Mouse (Mus musculus) heart, embryonic 13.5 days (tissue): ENCODE measurements around the gene Klk9. TPM values are rescaled to one million over a fixed set of nuclear protein-coding genes. Genes with fewer than 3 reads are reported as not detected.

Experiments used
- ATAC-seq: fragments of 200-750 bp; cut with Nextera tagmentation; 2 replicates; pipeline ENCODE4 v1.8.0; 2017; ENCODE audit warnings: moderate TSS enrichment; ENCODE audit not compliant: insufficient number of reproducible peaks, low FRiP score, low TSS enrichment; ENCODE audit errors: extremely low read depth
- H3K27ac ChIP-seq: fragments of 300-500 bp; sonication (generic); replicated peaks from 2 replicates; pipeline ENCODE4 v1.5.1; 2015; ENCODE audit warnings: moderate library complexity, mild to moderate bottlenecking, inconsistent platforms
- H3K27me3 ChIP-seq: fragments of 300-500 bp; sonication (generic); replicated peaks from 2 replicates; pipeline ENCODE4 v1.6.1; 2015; ENCODE audit warnings: mild to moderate bottlenecking, inconsistent platforms
- H3K36me3 ChIP-seq: fragments of 300-500 bp; sonication (generic); 2 replicates; pipeline ENCODE4 v1.6.1; 2015; ENCODE audit warnings: mild to moderate bottlenecking, inconsistent platforms
- H3K4me1 ChIP-seq: fragments of 300-500 bp; sonication (generic); 2 replicates; pipeline ENCODE4 v1.6.1; 2015; ENCODE audit warnings: inconsistent platforms
- H3K4me2 ChIP-seq: fragments of 300-500 bp; sonication (generic); 2 replicates; pipeline ENCODE4 v1.6.1; 2015; ENCODE audit warnings: inconsistent platforms, mild to moderate bottlenecking, moderate library complexity
- H3K4me3 ChIP-seq: fragments of 300-500 bp; sonication (generic); 2 replicates; pipeline ENCODE4 v1.5.1; 2015; ENCODE audit warnings: moderate library complexity, mild to moderate bottlenecking, inconsistent platforms
- H3K9ac ChIP-seq: fragments of 300-500 bp; sonication (generic); 2 replicates; pipeline ENCODE4 v1.6.1; 2015; ENCODE audit warnings: inconsistent platforms, mild to moderate bottlenecking, moderate library complexity
- H3K9me3 ChIP-seq: fragments of 300-500 bp; sonication (generic); 2 replicates; pipeline ENCODE4 v1.6.1; 2016; ENCODE audit warnings: inconsistent platforms
- WGBS: fragments of 180-500 bp; shearing (Covaris S2); methylation state at CpG from one replicate; pipeline ENCODE4 v1.1.7; 2015; ENCODE audit warnings: mixed read lengths; 5-methylcytosine and 5-hydroxymethylcytosine counted together
- polyA plus RNA-seq: library from polyadenylated mRNA; unstranded; fragments of >200 nt; fragmentation: Nextera tagmentation; extraction: Ambion mirVana; gene quantifications from 2 replicates; pipeline ENCODE4 v1.2.1, GENCODE M21; 2015

The Klk9 gene
- polyA plus RNA-seq, 1 experiment from 2014 or later, result 0.25 TPM

DNA sequence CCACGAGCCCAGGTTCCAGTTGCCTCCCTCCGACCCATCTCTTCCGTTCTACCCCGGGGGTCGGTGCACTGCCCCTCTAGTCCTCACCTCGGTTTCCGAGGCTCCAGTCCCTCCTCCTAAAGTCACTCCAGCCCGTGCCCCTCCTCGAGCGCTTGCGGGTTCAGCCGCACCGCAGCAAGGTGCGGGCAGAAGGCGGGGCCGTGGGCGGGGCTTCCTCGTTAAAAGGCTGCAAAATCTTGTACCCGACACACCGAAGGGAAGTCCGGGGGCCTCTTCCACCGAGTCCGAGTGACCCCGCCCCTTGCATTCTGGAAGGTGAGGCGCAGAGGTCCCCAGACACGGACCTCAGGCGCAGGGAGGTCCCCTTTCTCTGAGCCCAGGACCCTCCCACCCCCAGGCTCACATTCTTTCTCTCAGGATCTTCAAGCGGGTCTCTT, 5.7 kb downstream of the Klk9 start, which contains the start of gene Klk8:
TSS of gene Klk8 (plus strand) at position 245 of the 437 bp plus-strand sequence.
- peaks cover 17% of the 10 kb centered on the region for H3K4me1 ChIP-seq
- H3K9ac ChIP-seq, result peak within 1 kb of the TSS; percentile 76
- no peak within 1 kb of the TSS for H3K27ac ChIP-seq
- H3K9me3 ChIP-seq, result no peaks in the 10 kb centered on the region
- peak within 1 kb of the TSS; percentile 83 for H3K4me2 ChIP-seq
- H3K36me3 ChIP-seq, result no peaks in the 10 kb centered on the region; the same call in 1 of the 2 replicates
- WGBS, result 1% methylated on average over 28 of the region's 28 CpGs
- H3K4me3 ChIP-seq, result peak within 1 kb of the TSS; percentile 59
- no peak for ATAC-seq
- peaks cover 50% of the 10 kb centered on the region for H3K27me3 ChIP-seq

DNA sequence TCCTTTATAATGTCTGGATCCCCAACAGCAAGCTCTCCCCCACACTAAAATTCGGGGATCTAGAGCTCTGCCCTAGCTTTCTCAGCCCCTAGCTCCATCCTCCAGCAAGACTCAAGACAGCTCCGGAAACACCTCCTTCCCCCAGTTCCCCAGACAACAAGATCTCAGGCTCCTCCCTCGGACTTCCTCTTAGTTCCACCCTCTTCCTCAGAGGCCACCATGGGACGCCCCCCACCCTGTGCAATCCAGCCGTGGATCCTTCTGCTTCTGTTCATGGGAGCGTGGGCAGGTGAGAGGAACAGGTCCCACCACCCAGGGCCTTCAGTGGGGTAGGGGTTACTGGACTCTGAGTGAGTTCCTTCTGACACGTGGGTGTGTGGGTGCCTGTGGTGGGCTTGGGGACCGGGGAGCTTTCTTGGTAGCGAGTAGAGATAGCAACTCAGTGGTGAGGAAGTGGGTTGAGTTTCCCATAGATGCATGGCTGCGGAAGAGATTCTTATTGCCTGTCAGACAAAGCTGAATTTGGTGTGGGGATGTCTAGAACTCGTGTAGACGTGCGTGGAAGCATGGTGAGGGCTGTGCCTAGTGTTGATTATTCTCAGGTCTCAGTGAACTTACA, 6.3 kb downstream of the Klk9 start:
- Histone ChIP-seq H3K9me3 (no peaks in the 10 kb centered on the region), H3K9ac (peak overlapping the region; percentile 76; the same call in 1 of the 2 replicates), H3K27ac (no peak overlapping the region), H3K4me1 (peaks cover 17% of the 10 kb centered on the region), H3K27me3 (peaks cover 50% of the 10 kb centered on the region), H3K4me3 (peak overlapping the region; percentile 59), H3K36me3 (no peaks in the 10 kb centered on the region; the same call in 1 of the 2 replicates), H3K4me2 (peak overlapping the region; percentile 83)
- ATAC-seq, result peak; percentile 44; the same call in 1 of the 2 replicates
- WGBS, result 32% methylated on average over 13 of the region's 13 CpGs

DNA sequence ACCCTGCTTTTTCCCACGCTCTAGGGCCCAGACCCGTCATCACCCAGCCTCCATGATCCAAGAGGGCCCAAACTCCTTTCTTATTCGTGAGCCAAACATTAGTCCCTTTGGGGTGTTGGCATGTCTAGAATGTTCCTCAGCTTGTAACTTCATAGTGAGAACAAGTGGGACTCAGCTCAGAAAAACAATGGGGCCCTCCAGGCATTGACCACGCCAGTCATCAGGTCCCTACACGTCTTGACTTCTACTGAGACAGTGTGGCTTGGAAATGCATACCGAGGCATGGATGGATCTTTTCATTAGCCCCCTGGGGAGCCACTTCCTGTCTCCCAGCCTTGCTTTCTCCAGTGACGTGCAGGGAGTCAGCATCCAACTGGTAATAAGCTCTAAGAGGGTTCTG, 8.2 kb downstream of the Klk9 start:
- Histone ChIP-seq H3K27me3 (peaks cover 43% of the 10 kb centered on the region), H3K27ac (no peak overlapping the region), H3K4me1 (peaks cover 17% of the 10 kb centered on the region), H3K4me2 (no peak overlapping the region), H3K4me3 (no peak overlapping the region), H3K9me3 (no peaks in the 10 kb centered on the region), H3K36me3 (no peaks in the 10 kb centered on the region; the same call in 1 of the 2 replicates), H3K9ac (no peak overlapping the region)
- no peak for ATAC-seq
- WGBS, result 63% methylated on average over 7 of the region's 7 CpGs

- Histone ChIP-seq H3K4me1 (no peaks in the 10 kb centered on the region), H3K36me3 (no peaks in the 10 kb centered on the region), H3K9me3 (no peaks in the 10 kb centered on the region), H3K4me2 (no peak within 1 kb of the TSS), H3K27me3 (peaks cover 9% of the 10 kb centered on the region), H3K4me3 (no peak within 1 kb of the TSS), H3K9ac (no peak within 1 kb of the TSS), H3K27ac (no peak within 1 kb of the TSS)
- 45% methylated on average over 5 of the region's 5 CpGs for WGBS
- ATAC-seq, result no peak
Observed at GRCm38 (mm10) chr7:43810994-43811393, 19.3 kb downstream of the Klk9 start, which contains the start of gene Klk7. Gene Klk7, plus strand, starts transcription at chr7:43811294.

DNA sequence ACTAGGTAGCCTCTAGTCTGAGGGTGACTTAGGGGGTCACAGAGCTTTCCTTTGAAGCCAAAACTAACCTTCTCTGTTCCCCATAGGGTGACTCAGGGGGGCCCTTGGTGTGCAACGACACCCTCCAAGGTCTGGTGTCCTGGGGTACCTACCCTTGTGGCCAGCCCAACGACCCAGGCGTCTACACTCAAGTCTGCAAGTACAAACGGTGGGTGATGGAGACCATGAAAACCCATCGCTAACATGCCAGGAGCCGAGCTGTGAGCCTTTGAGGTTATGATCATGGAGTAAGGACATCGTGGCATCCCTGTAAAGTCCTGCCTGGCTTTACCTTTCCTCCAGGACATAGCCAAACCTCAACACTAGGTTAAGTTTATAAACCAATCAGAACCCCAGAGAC, 23.5 kb downstream of the Klk9 start:
- H3K4me3 ChIP-seq, result no peak overlapping the region
- H3K9me3 ChIP-seq, result no peaks in the 10 kb centered on the region
- H3K9ac ChIP-seq, result no peak overlapping the region
- 76% methylated on average over 7 of the region's 7 CpGs for WGBS
- H3K4me1 ChIP-seq, result no peaks in the 10 kb centered on the region
- no peak overlapping the region for H3K4me2 ChIP-seq
- H3K36me3 ChIP-seq, result no peaks in the 10 kb centered on the region
- ATAC-seq, result no peak
- no peak overlapping the region for H3K27ac ChIP-seq
- peaks cover 9% of the 10 kb centered on the region for H3K27me3 ChIP-seq

DNA sequence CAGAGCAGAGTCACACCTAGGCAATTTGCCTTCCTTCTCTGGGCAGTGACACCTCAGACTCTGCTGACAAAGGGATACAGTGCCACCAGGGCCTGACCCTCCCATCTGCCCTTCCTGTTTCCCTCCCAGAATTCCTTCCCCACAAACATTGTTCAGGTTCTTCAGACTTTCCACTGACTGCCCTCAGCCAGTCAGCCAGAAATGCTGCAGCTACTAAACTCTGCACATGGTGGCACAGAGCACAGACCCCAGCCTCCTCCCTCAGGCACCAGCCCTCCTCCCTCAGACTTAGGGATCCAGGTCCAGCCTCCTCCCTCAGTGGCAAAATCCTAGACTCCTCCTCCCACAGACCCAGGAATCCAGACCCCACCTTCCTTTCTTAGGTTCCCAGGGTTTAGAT, 25.1 kb downstream of the Klk9 start:
- peaks cover 9% of the 10 kb centered on the region; the same call in 1 of the 2 replicates for H3K27me3 ChIP-seq
- H3K9me3 ChIP-seq, result no peaks in the 10 kb centered on the region
- H3K4me3 ChIP-seq, result no peak overlapping the region
- H3K27ac ChIP-seq, result no peak overlapping the region
- no peaks in the 10 kb centered on the region for H3K4me1 ChIP-seq
- H3K4me2 ChIP-seq, result no peak overlapping the region
- H3K36me3 ChIP-seq, result no peaks in the 10 kb centered on the region
- no peak overlapping the region for H3K9ac ChIP-seq
- ATAC-seq, result no peak

DNA sequence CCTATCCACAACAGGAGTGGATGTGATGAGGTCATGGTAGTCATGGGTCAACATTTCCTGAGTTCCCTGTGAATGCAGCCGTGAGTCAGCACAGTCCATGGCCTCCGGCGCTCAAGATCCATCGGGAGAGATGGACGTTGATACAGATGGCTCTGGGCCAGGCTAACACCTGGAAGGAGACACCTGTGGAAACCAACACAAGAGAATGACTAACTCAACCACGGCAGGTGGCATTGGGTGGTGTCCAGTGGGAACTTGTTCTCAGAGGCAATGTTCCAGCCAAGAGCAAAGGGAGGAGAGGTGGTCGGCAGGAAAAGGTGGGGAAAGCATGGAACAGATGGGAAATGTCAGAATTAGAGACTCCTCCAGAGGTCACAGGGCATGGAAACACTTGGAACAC, 29.9 kb downstream of the Klk9 start:
- H3K4me3 ChIP-seq, result no peak overlapping the region
- no peak overlapping the region for H3K4me2 ChIP-seq
- H3K36me3 ChIP-seq, result no peaks in the 10 kb centered on the region
- H3K27me3 ChIP-seq, result no peaks in the 10 kb centered on the region
- no peaks in the 10 kb centered on the region for H3K4me1 ChIP-seq
- 78% methylated on average over 7 of the region's 7 CpGs for WGBS
- H3K27ac ChIP-seq, result no peak overlapping the region
- no peak overlapping the region for H3K9ac ChIP-seq
- no peaks in the 10 kb centered on the region for H3K9me3 ChIP-seq
- no peak for ATAC-seq

DNA sequence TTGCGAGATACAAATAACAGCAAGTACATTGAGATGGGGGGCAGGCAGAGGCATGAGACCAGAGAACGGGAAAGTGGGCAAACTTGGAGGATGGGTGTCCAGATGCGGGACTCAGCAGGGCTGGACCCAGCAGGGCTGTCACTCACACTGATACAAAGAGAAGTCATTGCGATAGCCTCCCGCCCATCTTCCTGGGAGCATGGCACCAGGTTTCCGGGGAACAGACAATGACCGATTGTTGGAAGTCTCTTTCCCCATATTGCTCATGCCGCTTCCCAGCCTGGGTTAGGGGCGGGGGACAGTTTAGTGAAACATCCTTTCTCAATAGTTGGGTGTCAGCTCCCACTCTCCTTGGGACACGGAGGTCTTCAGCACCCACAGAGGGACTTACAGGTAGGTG, 32.5 kb downstream of the Klk9 start, which contains the start of gene Klk6:
TSS of gene Klk6 (plus strand) at position 301 of the 400 bp plus-strand sequence.
- no peak within 1 kb of the TSS for H3K9ac ChIP-seq
- no peaks in the 10 kb centered on the region for H3K27me3 ChIP-seq
- H3K4me2 ChIP-seq, result no peak within 1 kb of the TSS
- H3K4me1 ChIP-seq, result no peaks in the 10 kb centered on the region
- H3K4me3 ChIP-seq, result no peak within 1 kb of the TSS
- H3K9me3 ChIP-seq, result no peaks in the 10 kb centered on the region
- no peaks in the 10 kb centered on the region for H3K36me3 ChIP-seq
- 79% methylated on average over 10 of the region's 10 CpGs for WGBS
- no peak within 1 kb of the TSS for H3K27ac ChIP-seq
- ATAC-seq, result no peak

DNA sequence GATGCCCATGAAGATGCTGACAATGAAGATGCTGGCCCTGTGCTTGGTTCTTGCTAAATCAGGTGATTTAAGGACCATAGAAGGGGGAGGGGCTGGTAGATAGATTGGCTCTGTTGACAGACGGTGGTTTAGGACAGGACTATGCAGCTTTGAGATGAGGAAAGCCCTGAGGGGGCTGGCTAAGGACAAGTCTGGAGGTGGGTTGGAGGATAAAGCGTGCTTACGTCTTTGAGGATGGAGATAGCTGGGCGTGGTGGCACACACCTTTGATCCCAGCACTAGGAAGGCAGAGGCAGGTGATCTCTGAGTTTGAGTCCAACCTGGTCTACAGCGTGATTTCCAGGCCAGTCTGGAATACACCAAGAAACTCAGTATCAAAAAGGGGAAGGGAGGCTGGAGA, 34.4 kb downstream of the Klk9 start:
- H3K4me2 ChIP-seq, result no peak overlapping the region
- no peak for ATAC-seq
- H3K9me3 ChIP-seq, result no peaks in the 10 kb centered on the region
- no peak overlapping the region for H3K27ac ChIP-seq
- no peak overlapping the region for H3K4me3 ChIP-seq
- H3K36me3 ChIP-seq, result no peaks in the 10 kb centered on the region
- 75% methylated on average over 5 of the region's 5 CpGs for WGBS
- H3K4me1 ChIP-seq, result no peaks in the 10 kb centered on the region
- H3K9ac ChIP-seq, result no peak overlapping the region
- H3K27me3 ChIP-seq, result no peaks in the 10 kb centered on the region

DNA sequence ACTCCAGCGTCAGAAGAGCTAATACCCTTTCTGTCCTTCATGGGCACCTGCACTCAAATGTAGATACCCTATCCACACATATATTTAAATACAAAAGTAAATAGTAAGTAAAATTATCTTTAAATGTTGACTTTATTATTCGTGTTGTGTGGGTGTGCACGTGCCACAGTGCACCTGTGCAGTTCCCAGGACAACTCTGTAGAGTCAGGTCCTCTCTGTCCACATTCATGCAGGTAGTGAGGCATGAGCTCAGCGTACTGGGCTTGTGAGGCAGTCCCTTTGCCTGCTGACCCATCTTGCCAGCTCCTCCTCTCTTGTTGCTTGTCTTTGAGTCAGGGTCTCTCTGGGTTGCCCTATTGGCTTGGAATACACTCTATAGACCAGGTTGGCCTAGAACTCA, 36.0 kb downstream of the Klk9 start:
- Histone ChIP-seq H3K4me3 (no peak overlapping the region), H3K4me2 (no peak overlapping the region), H3K9ac (no peak overlapping the region), H3K27ac (no peak overlapping the region), H3K9me3 (no peaks in the 10 kb centered on the region), H3K36me3 (no peaks in the 10 kb centered on the region), H3K4me1 (no peaks in the 10 kb centered on the region), H3K27me3 (no peaks in the 10 kb centered on the region)
- ATAC-seq, result no peak
- 71% methylated on average over 4 of the region's 4 CpGs for WGBS

GRCm38 (mm10) chr7:43829006-43829405, 37.3 kb downstream of the Klk9 start:
- H3K4me3 ChIP-seq, result no peak overlapping the region
- no peak overlapping the region for H3K27ac ChIP-seq
- H3K36me3 ChIP-seq, result no peaks in the 10 kb centered on the region
- no peaks in the 10 kb centered on the region for H3K9me3 ChIP-seq
- ATAC-seq, result no peak
- no peaks in the 10 kb centered on the region for H3K4me1 ChIP-seq
- H3K4me2 ChIP-seq, result no peak overlapping the region
- H3K27me3 ChIP-seq, result no peaks in the 10 kb centered on the region
- no peak overlapping the region for H3K9ac ChIP-seq
- WGBS, result 83% methylated on average over 8 of the region's 8 CpGs

DNA sequence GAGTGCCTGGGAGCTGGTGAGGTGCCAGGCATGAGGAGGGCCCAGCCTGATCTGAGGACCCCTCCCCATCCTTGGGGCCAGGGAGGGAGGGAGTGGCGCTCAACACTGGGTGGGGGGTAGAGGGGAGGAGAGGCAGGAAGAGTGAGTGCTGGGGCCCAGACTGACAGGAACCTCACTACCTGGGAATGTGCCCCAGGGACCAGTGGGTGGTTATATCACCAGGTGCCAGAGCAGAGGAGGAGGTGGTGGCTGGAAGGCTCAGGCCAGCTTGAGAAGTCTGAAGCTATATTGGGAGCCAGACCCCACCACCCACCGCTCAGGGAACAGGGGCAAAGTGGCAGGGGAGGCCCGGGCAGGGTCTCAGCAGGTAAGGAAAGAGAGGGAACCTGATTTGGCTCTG, 50.0 kb downstream of the Klk9 start, which contains the start of gene Klk5:
TSS of gene Klk5 (plus strand) at position 271 of the 400 bp plus-strand sequence.
- Histone ChIP-seq H3K27me3 (no peaks in the 10 kb centered on the region), H3K4me3 (no peak within 1 kb of the TSS), H3K27ac (no peak within 1 kb of the TSS), H3K9me3 (peaks cover 3% of the 10 kb centered on the region; the same call in 1 of the 2 replicates), H3K9ac (no peak within 1 kb of the TSS), H3K36me3 (no peaks in the 10 kb centered on the region), H3K4me2 (no peak within 1 kb of the TSS), H3K4me1 (no peaks in the 10 kb centered on the region)
- 24% methylated on average over 3 of the region's 3 CpGs for WGBS
- no peak for ATAC-seq
